Mouse (Mus musculus): ENCODE results near the gene Trabd.

- TF ChIP-seq CTCF (conservative IDR thresholded peaks at IDR 0.05; ENCODE audit: low read length) (no peak), POU5F1 (IDR thresholded peaks at IDR 0.05; ENCODE audit: borderline replicate concordance, low read length) (no peak), NANOG (IDR thresholded peaks at IDR 0.05; ENCODE audit: borderline replicate concordance, low read length) (no peak)
These were observed 3.4 kb downstream of the Trabd start for GRCm38 (mm10) chr15:89078208-89078836.

Measured in E14TG2a.4 (cell line).